Mouse (Mus musculus): Measurements from ENCODE around the gene Dohh.

DNA sequence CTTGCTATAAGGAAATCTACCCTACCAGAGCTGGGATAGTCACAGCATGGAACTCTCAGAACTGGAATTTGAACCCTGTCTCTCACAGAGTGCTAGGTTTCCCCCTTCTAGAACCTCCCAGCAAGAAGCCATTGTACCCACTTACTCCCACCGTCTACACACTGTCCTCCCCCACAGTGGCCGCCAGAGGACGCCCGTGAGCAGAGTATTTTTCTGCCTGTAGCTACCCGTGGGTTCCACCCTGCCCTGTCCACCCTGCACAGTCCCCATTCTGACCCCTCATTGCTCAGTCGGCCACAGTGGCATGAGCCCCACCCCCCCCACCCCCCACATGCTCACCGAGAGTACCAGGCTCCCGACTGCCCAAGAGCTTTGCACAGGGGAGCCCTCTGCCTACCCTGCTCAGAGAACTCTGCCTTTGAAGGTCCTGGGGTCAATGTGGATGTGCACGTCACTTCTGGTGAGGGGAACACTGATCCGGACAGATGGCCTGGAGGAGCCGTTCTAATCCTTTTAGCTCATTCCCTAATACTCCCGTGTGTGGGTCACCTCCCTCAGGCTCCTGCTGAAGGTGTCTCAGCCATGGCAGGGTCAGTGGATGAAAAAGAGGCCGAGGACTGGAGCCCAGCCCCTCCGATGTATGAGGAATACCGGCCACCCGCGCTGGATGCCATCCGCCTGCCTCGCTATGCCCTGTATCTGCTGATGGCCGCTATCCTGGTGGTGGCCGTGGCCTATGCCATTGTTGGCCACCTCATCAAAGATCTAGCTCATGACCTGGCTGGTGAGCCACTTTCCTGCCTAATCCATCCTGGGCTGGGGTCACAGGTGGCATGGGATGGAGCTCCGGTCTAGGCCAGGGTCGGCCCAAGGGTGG is 5.8 kb downstream of the Dohh start:
- TF ChIP-seq GATA1 (IDR thresholded peaks at IDR 0.05; ENCODE audit: low read length) (no peak), TAL1 (IDR thresholded peaks at IDR 0.05; ENCODE audit: low read length) (no peak)
